Mouse (Mus musculus): ENCODE data around the gene Arid1a. TPM values are rescaled to one million over a fixed set of nuclear protein-coding genes. Genes with fewer than 3 reads are reported as not detected.
A peak's percentile ranks its signal among the peaks of the same experiment; 100 is the strongest.

Arid1a gene
- 10 to 100 TPM; 77.3 to 89.1 TPM for total RNA-seq (2021)
- long read RNA-seq, experiment 1, partial matches to known transcripts, result 2 of 4 reads
- long read RNA-seq, experiment 1, other reads (novel, unspliced or antisense), result 2 of 4 reads
- long read RNA-seq, experiment 2, partial matches to known transcripts, result 5 of 26 reads
- long read RNA-seq, experiment 2, other reads (novel, unspliced or antisense), result 21 of 26 reads

DNA sequence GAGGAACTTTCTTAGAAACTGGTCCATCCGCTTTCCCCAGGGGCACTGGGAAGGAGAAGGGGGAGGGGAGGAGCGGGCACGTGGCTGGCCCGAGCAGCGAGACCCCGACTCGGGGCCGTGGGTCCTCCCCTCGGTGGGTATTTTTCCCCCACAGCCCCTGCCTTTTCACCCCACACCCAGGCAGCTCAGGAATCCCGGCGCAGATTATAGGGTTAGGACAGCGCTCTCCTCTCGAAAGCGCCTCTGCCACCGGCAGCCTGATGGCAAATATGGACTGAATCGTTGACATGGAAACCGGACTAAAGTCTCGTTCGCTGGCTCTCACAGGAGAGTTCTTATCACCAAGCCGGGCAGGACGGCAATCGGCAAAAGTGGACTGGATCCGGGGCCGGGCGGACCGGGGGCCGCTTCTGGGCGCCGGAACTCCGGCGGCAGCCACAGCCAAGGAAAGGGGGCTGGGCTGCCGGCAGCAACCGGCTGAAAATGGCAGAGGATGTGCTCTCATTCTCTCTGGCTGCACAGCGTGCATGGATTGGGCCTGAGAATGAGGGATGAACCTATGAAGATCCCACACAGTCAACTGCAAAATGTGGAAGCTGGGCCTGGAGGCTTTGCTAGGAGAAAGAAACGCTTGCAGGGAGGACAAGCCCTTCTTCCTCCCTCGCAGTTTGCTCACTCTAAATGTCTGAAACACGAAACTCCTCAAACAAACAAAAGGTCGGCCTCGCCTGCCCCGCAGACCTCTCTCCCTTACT lies at the start of gene Arid1a:
Arid1a (minus strand) TSS at position 256 of the 755 bp plus-strand sequence.
- DNase-seq (ENCODE audit: low spot score in 2 of 2), result peak; percentile 84 to 90

DNA sequence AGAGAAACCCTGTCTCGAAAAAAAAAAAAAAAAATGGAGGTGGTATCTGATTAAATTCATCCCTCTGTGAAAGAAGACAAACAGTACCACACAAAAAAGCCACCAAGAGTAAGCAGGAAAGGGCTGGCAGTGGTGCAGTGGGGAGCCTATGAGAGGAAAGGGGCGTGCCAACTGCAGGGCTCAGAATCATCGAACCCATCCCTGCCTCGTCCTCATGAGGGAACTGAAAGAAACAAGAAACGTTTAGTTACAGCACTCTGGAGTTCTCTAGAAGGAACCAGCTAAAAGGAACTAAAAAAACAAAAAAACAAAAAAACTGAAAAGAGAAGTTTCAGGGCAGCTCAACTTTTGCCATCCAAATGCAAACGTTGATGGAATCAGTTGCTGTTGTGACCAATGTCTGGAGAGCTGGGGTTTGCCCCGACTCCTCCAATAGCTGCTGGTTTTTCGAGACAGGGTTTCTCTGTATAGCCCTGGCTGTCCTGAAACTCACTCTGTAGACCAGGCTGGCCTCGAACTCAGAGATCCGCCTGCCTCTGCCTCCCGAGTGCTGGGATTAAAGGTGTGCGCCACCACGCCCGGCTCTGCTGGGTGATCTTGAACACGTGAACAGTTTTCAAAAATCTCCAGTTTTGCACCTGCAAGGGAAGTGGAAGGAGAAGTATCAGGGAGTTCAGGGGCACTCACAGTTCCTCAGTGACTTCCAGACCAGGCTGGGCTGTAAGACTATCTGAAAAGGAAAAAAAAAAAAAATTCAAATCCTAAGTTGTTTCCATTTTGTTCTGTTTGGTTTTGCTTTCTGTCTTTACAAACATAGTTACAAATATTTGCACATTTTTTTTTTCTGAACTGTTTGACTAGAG lies 48.1 kb upstream of the Arid1a start:
- DNase-seq (ENCODE audit: low spot score in 2 of 2), result no peak

DNA sequence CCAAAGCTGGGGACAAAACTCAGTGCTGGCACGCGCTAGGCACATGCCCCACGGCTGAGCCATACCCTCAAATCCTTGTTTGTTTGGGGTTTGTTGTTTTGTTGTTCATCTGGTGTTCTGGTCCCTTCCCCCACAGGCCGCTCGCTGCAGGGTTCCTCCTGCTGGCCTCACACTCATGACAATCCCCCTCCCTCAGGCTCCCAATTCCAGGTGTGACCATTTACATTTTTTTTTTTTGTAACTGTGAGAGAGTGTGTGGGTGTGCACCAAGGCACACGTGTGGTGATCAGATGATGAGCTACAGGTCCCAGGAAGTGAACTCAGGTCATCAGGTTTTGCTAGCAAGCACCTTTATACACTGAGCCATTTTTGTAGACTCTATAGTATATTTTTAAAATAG lies 44.0 kb upstream of the Arid1a start:
- DNase-seq (ENCODE audit: low spot score in 2 of 2), result no peak

DNA sequence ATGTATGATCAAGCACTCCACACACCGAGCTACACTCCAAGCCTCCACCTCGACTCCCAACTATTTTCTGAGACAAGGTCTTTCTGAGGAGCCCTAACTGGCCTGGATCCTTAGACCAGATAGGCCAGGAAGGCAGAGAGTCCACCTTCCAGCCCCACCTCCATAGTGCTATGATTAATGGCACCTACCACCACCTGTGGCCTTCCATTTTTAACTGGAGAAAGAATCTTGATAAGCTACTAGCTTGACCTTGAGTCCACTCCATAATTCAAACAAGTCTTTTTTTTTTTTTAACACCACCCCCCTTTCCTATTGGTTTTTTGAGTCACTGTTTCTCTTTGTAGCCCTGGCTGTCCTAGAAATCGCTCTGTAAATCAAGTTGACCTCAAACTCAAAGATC lies 36.7 kb upstream of the Arid1a start:
- no peak for DNase-seq (ENCODE audit: low spot score in 2 of 2)

DNA sequence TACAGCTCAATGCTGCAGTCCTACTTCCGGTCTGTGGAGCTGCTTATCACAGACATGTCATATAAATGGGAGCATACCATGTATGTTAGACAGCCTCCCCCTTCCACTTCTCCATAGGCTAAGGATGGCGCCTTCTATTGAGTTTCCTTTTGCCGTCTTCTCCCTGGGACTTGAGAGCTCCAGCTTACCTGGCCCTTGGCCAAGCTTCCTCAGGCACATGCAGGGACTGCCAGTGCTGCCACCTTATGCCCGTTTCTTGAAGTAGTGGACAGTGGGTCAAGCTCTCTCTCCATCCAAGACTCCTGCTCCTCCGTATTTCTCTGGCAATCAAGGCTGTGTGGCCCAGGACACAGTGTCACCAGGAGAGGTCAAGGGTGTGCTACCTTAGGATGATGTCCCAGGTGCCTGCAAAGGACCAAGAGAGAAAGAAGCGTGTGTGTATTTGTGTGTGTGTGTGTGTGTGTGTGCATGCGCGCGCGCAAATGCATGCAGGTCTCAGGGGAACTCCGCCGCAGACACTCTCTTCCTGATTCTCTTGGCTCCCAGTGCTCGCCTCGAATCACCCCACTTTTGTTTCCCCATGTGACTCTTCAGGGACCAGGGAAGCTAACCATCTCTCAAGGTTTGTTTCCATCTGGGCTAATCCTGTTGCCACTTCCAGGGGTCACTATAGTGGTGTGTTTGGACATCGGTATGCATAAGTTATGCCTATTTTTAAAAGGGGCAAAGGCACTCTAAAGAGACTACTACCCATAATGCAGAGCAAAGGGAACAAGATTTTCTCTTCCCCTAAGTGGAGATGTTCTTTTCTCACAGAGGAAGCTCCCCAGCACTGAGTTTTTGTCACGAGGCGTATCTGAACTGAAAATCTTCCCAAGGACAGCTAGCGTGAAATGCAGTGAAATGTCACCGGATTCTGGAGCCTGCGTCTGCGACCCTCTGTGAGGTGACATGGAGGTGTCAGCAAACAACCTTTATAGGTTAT lies 18.3 kb upstream of the Arid1a start:
- DNase-seq (ENCODE audit: low spot score in 2 of 2), result peak; percentile 28 to 69

DNA sequence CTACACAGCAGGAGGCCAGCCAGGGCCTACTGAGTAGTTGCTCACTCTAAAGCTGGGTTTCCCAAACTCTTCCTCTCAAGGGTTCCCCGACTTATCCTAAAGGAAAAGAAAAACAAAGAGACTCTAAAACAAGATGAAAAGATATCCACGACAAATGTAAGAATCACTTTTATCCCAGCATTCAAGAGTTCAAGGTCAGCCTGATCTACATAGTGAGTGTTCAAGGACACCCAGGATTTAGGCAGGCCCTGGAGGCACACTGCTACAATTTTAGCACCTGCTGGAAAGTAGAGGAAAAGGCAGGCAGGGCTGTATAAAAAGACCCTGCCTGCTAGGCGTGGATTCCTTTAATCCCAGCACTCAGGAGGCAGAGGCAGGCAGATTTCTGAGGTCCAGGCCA lies 12.6 kb upstream of the Arid1a start:
- DNase-seq (ENCODE audit: low spot score in 2 of 2), result no peak

DNA sequence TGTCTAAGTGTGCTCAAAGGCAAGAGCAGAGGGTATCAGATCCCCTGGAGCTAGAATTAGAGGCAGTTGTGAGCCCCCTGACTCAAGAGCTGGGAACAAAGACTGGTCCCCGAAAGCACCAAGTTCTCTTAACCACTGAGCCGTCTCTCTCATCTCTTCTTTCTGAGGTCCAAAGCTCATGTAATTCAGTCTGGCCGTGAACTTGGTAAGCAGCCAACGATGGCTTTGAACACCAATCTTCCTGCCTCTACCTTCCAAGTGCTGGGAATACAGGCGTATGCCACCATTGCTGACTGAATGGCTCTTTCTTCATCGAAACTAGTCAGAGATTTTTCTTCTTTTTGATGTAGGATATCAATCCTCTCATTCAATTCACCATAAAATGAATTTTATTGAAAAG lies 6.5 kb upstream of the Arid1a start:
- DNase-seq (ENCODE audit: low spot score in 2 of 2), result no peak

DNA sequence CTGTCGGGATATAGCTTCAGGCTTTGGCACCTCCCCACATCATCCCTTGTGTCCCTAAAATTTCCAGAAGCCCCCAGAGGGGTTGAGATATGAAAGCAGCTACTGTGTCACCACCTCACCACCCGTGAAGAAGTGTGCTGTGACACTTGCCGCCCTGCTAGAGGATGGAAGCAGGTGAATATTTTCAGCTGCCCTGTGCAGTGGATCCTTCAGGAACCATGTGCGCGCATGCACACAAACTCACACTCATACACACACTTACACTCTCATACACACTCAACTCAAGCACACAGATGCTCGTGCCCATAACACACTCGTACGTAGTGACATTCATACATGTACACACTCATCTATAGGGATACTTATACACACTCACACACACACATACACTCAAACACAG lies 3.1 kb upstream of the Arid1a start:
- DNase-seq (ENCODE audit: low spot score in 2 of 2), result no peak

DNA sequence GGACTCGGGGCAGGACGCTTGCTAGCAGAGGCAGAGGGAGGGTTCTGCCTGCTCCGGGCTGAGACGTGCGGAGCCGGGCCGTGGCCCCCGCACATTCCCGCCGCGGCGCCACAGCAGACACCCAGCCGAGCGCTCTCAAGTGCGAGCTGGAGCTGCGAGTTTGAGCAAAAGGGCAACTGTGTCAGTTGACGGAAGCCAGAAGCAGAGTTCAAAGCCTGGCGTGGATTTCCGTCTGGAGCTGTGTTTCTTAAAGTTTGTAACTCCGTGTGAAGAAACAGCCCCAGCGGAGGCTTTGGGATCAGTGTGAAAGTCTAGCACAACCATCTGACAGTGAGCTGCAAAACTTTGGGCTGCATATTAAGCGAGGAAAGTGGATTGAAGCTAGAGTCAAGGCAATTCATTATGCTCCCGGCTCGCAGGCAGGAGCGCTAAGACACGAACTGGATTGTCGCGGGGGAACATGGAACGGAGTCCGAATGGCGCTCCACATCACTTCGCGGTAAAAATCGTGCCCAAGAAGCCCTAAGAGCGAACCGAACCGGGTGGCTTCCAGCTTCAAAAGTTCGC lies 783 bp upstream of the Arid1a start:
- DNase-seq (ENCODE audit: low spot score in 2 of 2), result peak; percentile 52 to 74

DNA sequence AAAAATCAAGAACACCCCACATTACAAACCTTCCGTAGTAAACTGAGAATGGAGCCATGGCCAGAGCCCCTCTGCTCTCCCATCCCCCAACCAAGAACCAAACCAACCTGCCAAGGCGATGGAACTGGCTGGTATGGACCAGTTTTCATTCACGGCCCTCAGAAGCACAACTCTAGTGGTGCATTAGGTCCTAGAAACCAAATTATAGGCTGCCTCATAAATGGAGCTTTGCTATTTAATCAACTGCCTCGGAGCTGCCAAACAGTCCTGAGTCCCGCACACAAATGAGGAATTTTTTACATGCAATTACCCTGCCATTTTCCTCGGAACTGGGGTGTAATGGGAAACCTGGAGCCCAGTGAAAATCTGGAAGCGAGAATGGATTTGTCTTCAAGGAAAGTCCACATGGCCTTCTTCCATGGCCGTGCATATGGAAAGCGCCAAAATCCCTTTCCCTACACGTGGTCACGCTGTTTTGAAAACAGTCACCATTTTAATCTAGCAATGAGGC lies 653 bp downstream of the Arid1a start:
- DNase-seq (ENCODE audit: low spot score in 2 of 2), result no peak

DNA sequence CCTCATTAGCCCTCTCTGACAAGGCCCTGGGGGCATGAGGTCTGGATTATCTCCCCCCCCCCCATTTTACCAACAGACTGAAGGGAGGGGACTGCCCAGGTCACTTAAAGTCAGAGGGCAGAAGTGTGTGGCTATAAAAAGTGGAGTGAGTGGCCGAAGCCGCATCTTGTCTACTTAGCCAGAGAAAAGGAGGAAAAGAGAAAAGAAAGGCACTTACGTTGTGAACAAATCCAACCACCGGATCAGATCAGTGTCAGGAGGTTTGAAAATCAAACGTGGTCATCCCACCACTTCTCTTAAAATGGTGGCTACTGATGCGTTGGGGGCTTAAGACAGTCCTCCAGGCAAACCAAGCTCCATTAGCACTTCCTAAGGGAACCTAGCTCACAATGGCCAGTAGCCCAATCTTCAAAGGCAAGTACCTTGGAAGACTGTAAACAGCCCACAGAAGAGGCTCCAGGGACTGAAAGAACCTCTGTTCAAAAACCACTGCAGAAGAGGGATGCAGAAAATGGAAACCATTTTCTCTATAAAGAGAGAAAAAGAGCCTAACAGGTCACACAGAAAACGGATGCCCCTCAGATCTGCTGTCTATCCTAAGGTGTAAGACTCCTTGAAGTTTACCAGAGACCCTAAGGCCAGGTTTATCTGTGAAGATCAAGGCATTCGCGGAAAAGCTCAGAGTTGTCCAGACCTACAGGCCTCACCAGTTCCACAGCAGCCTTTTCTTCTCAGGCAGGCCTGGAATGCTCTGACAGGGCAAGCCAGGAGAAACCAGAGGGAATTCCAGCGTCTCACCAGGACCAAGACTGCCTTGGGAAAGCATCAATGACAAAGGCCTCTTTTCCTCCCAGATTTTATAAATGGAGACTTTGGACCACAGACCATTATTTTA lies 1.5 kb downstream of the Arid1a start:
- DNase-seq (ENCODE audit: low spot score in 2 of 2), result no peak

DNA sequence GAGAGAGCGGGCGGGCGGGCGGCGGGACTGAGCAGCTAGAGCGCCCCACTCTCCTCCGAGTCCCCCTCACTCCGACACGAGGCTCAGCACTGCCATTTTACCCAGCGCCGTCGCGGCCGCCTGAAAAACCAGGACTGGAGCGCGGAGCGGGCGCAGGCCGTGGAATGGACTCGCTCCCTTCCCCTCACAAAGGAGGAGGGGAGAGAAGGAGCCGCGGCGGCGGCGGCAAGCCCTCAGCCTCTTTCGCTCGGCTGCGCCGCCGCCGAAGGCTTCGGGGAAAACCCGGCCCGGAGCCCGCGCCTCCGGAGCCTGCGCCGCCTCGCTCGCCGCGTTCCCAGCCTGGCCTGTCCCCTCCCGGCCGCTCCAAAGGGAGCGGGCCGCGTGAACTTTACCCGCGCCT lies 2.3 kb downstream of the Arid1a start:
- DNase-seq (ENCODE audit: low spot score in 2 of 2), result peak; percentile 93 to 97

DNA sequence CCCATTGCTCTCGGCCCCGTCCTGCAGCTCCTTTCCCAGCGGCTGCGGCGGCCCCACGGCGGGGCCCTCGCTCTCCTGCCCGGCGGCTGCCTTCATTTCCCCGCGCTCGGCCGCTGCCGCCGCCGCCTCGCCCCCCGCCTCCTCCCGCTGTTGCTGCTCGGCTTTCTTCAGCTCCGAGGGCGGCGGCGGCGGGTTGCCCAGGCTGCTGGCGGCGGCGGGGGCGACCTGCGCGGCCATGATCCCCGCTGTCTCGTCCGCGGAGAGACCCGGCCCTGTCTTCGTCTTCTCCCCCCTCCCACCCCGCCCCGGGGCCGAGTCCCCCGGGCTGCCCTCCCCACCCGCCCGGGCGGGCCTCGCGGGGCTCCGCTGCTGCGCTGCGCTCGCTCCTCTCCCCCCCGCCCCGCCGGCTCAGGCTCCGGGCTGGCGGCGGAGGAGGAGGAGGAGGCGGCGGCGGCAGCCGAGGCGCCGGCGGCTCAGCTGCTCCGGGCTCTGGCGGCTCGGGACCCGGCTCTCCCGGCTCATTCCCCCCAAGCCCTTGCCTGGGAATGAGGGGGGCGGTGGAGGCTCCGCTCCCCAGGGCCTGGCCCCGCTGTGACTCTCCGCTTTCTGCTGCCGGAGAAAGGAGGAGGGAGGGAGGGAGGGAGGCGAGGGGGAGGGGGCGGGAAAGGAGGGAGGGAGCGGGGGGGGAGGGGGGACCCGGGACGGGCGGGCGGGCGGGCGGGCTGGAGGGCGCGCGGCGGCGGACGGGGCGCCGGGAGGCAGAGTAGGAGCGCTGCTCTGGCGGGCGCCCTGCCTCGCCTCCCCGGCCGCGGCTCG lies 3.0 kb downstream of the Arid1a start:
- DNase-seq (ENCODE audit: low spot score in 2 of 2), result peak; percentile 32 to 50

DNA sequence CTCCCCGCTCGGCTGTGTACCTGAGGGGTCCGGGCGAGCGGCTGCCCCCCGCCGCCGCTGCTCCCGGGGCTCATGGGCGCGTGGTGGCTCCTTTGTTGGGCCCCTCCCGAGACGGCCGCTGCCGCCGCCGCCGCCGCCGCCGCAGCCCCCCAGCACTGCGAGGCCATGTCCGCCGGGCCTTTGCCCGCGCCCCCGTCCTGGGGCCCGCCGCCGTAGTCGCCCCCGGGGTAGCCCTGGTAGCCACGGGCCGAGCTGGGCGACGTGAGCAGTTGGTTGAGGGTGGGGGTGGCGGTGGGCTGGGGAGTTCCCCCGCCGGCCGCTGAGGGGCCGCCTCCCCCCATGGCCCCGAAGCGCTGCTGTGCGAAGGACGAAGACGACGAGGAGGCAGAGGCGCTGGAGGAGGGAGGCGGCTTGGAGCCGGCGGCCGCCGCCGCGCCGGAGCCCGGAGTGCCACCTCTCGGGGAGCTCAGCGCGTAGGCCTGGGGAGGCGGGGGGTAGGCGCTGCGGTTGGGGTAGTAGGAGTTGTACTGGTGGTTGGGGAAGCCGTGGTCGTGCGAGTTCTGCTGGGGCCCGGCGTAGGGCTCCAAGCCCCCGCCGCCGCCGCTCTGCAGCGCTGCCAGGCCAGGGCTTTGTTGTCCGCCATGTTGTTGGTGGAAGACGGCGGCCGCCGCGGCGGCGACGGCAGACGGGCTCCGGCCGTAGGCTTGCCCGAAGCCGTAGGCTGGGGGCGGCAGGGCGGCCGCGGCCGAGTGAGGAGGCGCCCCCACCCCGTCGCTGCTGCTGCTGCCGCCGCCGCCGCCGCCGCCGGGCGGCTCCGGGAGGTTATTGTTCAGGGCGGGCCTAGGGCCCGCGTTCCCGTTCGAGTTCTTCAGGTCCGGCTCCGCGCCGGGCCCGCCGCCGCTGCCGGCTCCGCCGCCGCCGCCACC lies 3.9 kb downstream of the Arid1a start:
- peak; percentile 28 to 32 for DNase-seq (ENCODE audit: low spot score in 2 of 2)

DNA sequence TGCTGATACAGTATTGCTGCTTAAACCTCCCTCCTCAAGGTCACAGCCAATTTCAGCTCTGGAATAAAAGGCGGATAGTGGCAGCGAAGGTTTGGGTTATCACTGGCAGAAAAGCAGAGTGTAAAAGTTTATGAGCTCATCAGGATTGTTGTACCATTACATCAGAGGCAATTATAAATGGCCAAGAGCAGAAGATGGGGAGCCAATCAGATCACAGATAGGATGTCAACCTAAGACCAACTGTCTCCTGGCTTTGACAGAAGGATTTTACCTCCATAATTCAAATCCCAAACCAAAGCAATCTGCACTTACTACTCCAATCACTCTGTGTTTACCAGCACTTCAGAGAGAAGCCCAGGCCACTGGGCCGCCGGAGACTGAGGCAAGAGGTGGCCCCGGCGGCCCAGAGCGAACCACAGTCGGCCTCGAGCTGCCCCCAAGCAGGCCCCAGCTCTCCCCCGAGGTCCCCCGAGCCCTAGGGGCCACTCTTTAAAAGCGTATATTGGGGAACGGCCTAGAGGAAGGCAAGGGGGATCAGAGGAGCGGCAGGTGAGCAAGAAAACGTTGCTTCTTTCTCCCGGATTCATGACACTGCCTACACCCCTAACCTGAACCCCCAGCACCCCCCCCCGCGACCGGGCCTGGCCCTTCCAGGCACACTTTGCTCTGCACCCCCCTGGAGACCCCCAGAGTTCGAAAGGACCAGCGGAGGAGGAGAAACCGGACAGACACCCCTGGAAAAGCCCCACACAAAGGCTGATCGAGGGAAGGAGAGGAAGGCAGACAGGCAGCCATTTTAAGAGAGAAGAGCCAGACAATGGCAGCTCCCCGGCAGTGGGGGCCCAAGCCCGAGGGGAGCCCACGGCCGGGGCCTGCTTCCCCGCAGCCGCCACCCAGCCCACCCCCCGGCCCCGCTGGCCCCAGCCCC lies 4.8 kb downstream of the Arid1a start:
- no peak for DNase-seq (ENCODE audit: low spot score in 2 of 2)

DNA sequence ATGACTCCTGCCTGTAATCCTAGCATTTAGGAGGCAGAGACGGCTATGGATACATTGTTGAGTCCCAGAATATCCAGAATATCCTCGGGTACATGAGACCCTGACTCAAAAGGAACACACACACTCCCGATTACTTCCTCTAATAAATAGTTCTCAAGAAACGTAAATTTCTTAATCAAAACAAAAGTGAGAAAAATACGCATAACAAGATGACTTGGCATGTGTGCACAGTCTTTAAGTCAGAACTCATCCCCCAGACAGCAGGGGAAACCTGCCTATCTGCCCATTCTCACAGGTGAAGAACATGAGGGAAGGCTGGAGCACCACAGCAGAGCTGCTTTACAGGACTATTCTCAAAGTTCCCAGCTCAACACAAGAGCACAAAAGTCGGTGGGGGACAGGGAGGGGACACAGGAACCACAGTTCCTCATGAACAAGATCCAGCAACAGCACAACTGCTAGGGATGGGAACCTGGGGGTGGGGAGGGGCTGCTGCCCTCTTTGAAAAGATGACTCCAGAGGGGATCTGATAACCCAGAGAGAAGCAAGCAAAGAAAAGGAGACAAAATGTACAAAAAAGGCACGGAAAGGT lies 6.3 kb downstream of the Arid1a start:
- no peak for DNase-seq (ENCODE audit: low spot score in 2 of 2)
